Mouse (Mus musculus) Patski (cell line): ENCODE measurements around the gene Csf1. TPM values are rescaled to one million over a fixed set of nuclear protein-coding genes. Genes with fewer than 3 reads are reported as not detected.
A peak's percentile ranks its signal among the peaks of the same experiment; 100 is the strongest.

Experiments used
- ATAC-seq: fragments of 100-300 bp; one replicate; pipeline ENCODE4 v1.8.0; 2021
- CTCF ChIA-PET: fragments of 350-600 bp; sonication (Branson Sonifier 250); formaldehyde crosslinking; loops from one replicate; lab custom pipeline; 2022; ENCODE audit warnings: inconsistent platforms; lab: Charles Lee
- POLR2A ChIA-PET: fragments of 350-600 bp; sonication (Branson Sonifier 250); formaldehyde crosslinking; loops from one replicate; lab custom pipeline; 2022; ENCODE audit warnings: antibody characterized with exemption, inconsistent platforms; lab: Charles Lee
- DNase-seq: peaks from one replicate; pipeline ENCODE4 v3.0.0-alpha.2; 2011; ENCODE audit warnings: low read depth, low spot score
- H3K27me3 ChIP-seq: fragments of 371-371 bp; one replicate; pipeline ENCODE4 v1.5.1; 2021
- CTCF ChIP-seq: fragments of 100-300 bp; IDR thresholded peaks from one replicate; pipeline ENCODE4 v1.5.1; 2021
- in situ Hi-C: fragments of 300-500 bp; cut with MboI; formaldehyde crosslinking; loops from 3 replicates; pipeline ENCODE4 v1.11.1; 2018; ENCODE audit warnings: low pct_unique_long_range_greater_than_20kb, mixed read lengths
- polyA plus RNA-seq: library from polyadenylated mRNA; unstranded; gene quantifications from one replicate; pipeline ENCODE4 v1.2.3, GENCODE M21; 2021

Gene Csf1
- polyA plus RNA-seq, 1 experiment from 2014 or later, result 414 TPM

DNA sequence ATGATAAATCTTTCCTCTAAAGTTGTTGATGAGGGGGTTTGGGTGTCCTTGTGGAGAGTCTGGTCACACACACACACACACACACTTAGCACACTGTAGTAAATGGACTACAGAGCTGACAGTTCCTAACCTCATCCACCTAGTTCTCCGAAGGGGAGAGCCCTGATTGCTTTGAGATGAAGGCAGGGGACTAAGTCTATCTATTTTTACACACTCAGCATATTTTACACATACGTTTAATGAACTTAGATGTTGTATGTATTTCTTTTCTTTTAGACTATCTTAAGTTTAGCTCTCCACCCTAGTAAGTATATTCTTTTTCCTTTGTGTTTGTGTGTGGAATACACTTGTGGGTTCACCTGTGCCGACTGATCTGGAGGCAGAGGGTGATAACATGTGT lies 34.6 kb upstream of the Csf1 start:
- ChIA-PET POLR2A (interaction anchor here (1.4 to 3.6 kb wide), 6 partner anchors 12 to 79 kb away, joined by 3 to 38 read pairs (median 6); partner anchors contain the start of gene Csf1), CTCF (interaction anchor here (0.6 to 3.6 kb wide), 13 partner anchors 13 to 235 kb away, joined by 3 to 11 read pairs (median 4); partner anchors contain the start of gene Csf1)
- in situ Hi-C loops, result loop anchor here (5.0 kb wide), 1 partner anchor 67 kb away; no protein-coding TSS in a partner anchor
- no peaks in the 10 kb centered on the region for H3K27me3 ChIP-seq
- DNase-seq, result no peak
- no peak for TF ChIP-seq CTCF
- ATAC-seq, result no peak

DNA sequence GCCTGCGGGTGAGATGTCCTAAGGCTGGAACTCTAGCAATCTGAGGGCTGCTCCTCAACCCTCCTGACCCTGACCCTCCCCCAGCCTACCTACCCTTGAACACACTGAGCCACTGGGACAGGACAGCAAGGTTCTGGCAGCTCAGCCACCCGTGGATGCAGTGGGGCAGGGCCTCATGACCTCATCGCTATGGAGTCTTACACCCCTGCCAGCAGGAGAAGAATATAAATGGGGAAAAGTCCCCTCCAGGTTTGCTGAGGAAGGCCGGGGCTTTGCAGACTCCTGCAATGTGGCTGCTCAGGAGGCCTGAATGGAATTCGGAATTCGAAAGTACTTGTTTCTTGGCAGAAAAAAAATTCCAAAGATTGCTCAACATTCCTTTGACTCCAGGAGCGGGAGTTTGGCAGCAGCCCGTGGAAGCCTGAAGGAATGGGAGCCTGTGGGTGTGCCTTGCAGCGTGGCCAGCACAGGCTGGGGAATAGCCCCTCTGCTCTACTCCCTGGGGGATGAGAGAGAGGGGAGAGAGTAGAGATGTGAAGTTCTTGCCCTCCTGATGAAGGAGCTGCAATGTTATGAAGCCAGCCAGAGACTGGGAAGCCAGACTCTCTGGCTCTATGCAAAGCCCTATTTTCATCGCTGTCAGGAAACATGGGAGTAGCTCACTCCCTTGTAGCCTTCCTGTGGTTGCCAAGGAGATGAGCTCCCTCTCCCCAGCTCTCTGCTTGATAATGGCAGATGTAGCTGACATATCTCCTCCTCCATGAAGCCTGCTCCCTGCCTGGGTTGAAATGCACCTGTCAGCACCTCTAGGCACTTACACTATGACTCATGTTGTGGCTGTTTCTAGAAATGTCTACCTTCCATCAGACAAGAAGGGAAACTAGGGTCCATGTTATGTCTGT lies 33.3 kb upstream of the Csf1 start:
- DNase-seq, result peak; percentile 97
- in situ Hi-C loops, result no loop called here
- no peak for TF ChIP-seq CTCF
- ATAC-seq, result peak; percentile 90
- CTCF ChIA-PET, result interaction anchor here (0.7 to 3.6 kb wide), 17 partner anchors 11 to 96 kb away, joined by 3 to 11 read pairs (median 3); partner anchors contain the start of gene Csf1
- H3K27me3 ChIP-seq, result no peaks in the 10 kb centered on the region
- POLR2A ChIA-PET, result interaction anchor here (0.5 to 3.6 kb wide), 10 partner anchors 10 to 561 kb away, joined by 3 to 38 read pairs (median 4); partner anchors contain the start of gene Csf1

DNA sequence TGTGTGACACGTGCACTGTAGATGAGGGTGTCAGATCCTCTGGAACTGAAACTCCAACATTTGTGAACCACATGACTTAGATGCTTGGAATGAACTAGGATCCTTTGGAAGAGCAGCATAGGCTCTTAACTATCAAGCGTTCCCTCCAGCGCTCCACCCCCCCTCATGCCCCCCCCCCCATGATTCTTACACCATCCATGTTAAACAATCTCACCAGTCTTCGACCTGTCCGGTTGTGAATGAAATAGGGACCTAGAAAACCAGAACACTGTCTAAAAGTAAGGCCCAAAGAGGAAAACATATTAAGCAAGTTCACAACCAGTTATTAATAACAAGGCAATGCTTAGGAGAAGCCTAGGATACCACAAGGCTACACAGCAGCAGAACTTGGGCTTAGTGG lies 32.5 kb upstream of the Csf1 start:
- DNase-seq (no peak), ATAC-seq (no peak)
- TF ChIP-seq CTCF, result no peak
- POLR2A ChIA-PET, result interaction anchor here (0.5 to 3.6 kb wide), 6 partner anchors 14 to 560 kb away, joined by 3 to 38 read pairs (median 4); partner anchors contain the start of gene Csf1
- CTCF ChIA-PET, result interaction anchor here (1.0 to 3.6 kb wide), 7 partner anchors 9 to 50 kb away, joined by 3 to 11 read pairs (median 3); partner anchors contain the start of gene Csf1
- H3K27me3 ChIP-seq, result no peaks in the 10 kb centered on the region
- in situ Hi-C loops, result no loop called here

DNA sequence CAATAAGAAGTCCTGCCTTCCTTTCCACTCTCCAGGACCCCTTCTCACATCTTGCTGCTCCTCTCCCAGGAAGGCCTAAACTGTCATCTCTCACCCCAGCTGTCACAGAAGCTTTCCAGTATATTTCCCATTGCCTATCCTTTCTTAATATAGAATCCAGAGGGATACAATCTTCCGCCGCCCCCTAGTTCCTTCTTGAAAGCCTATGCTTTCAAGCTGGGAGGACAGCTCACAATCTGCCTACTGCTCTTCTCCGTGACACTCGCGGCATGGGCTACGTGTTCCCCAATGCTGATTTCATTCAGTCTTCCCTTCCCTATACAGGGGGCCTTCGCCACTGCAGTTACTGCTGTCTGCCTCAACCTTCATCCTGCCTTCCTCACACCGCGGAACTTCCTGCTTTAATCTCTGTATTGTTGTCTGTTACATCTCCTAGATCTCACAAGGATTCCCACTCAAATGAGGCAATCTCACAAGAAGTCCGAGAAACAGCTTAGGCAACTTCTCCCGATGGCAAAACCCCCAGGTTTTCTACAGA lies 30.6 kb upstream of the Csf1 start:
- in situ Hi-C loops, result no loop called here
- CTCF ChIA-PET, result interaction anchor here (0.8 to 2.2 kb wide), 6 partner anchors 11 to 76 kb away, joined by 3 to 7 read pairs (median 4); partner anchors contain the start of gene Csf1

DNA sequence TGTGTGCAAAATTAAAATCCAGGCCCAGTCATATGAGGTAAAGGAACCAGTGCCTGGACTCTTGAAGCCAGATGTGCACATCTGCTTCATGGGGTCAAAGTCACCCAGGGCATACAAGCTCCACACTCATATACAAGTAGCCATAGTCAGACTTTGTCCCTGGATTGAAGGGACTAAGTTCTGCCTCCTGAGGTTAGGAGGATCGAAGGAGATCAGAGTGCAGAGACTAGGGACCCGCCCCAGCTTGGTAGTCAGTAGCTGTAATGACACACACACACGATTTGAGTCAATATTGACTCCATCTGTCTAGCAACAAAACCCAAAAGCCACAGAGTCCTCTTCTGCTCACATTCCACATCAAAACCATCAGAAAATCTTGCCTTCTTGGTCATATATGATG lies 30.0 kb upstream of the Csf1 start:
- TF ChIP-seq CTCF, result no peak
- ChIA-PET CTCF (interaction anchor here (0.8 to 2.2 kb wide), 5 partner anchors 14 to 93 kb away, joined by 3 to 7 read pairs (median 4); partner anchors contain the start of genes Ahcyl1 and Csf1), POLR2A (interaction anchor here (0.6 to 1.0 kb wide), 2 partner anchors 30 to 70 kb away, joined by 3 to 5 read pairs; partner anchors contain the start of gene Csf1)
- DNase-seq (no peak), ATAC-seq (no peak)
- in situ Hi-C loops, result no loop called here
- H3K27me3 ChIP-seq, result no peaks in the 10 kb centered on the region

More for the DNA sequence above, 30.6 kb upstream of the Csf1 start:
- DNase-seq, result no peak
- no peak for ATAC-seq
- H3K27me3 ChIP-seq, result no peaks in the 10 kb centered on the region
- no peak for TF ChIP-seq CTCF
- POLR2A ChIA-PET, result interaction anchor here (1.0 kb wide), 1 partner anchor 31 kb away, joined by 3 read pairs; the partner anchor contains the start of gene Csf1

DNA sequence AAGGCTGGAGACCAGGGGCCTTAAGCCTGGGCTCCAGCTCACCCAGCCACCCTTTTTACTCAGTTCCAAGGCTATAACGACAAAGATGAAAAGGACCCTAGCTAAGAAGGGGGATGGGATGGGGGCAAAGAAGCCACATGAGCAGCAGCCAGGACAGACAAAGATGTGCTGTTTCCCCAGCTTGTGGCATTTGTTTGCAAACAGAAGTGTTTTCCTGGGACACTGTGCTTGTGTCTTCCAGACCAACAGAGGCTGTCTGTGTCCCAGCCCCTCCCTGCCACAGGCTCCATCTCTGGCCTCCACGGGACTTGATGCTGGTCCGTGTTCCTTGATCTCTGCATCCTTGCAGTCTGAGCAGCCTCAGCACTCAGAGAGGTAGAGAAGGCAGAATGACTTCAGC lies 28.6 kb upstream of the Csf1 start:
- no peak for TF ChIP-seq CTCF
- CTCF ChIA-PET, result interaction anchor here (1.3 kb wide), 1 partner anchor 29 kb away, joined by 7 read pairs; the partner anchor contains the start of gene Csf1
- in situ Hi-C loops, result no loop called here
- DNase-seq (no peak), ATAC-seq (no peak)
- POLR2A ChIA-PET, result interaction anchor here (0.7 to 1.1 kb wide), 2 partner anchors 13 to 22 kb away, joined by 4 to 5 read pairs; no protein-coding TSS in a partner anchor
- H3K27me3 ChIP-seq, result no peaks in the 10 kb centered on the region

DNA sequence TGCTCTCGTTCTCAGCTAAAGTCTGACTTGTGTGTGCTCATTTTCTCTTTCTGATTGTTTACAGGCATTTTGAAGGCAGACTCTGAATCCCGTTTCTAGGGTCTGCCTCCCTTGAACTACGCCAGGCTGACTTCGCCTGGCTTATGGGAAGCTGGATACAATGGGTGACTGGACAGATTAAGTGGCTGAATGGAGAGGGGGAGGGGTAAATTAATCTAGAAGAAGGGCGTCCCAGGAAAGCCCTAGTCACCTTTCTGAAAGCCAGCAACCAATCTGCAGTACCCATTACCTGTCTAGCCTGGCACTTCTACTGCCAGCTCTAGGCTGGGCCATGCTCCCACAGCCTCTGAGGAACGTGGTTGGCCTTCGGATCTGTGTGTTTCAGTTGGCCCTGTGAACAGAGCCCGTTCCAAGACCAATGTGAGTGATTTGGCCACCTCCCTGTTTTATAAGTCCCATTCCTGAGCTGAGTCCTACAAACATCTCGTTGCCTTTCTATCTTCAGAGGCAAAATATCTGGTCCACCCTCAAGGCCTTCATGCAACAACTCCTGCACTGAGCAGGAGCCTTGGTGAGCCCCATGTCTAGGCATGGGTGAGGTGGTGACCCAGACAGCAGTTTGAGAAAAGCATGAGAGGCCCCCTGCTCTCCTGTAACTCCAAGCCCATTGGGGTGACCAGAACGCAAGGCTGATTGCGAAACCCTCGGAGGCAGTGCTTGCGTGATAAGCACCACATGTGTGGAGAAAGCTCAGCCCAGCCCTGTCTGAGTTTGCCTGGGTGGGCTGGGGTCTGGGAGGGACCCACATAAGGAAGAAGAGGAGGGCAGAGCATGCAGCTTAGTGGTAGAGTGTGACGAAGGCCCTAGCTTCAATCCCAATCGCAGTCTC lies 27.6 kb upstream of the Csf1 start:
- CTCF ChIA-PET, result interaction anchor here (1.0 to 1.9 kb wide), 6 partner anchors 11 to 76 kb away, joined by 3 to 7 read pairs (median 4); partner anchors contain the start of gene Csf1
- in situ Hi-C loops, result no loop called here
- ATAC-seq, result no peak
- POLR2A ChIA-PET, result interaction anchor here (0.7 to 1.1 kb wide), 3 partner anchors 12 to 33 kb away, joined by 3 to 5 read pairs (median 4); no protein-coding TSS in a partner anchor
- no peak for TF ChIP-seq CTCF
- no peaks in the 10 kb centered on the region for H3K27me3 ChIP-seq
- no peak for DNase-seq

DNA sequence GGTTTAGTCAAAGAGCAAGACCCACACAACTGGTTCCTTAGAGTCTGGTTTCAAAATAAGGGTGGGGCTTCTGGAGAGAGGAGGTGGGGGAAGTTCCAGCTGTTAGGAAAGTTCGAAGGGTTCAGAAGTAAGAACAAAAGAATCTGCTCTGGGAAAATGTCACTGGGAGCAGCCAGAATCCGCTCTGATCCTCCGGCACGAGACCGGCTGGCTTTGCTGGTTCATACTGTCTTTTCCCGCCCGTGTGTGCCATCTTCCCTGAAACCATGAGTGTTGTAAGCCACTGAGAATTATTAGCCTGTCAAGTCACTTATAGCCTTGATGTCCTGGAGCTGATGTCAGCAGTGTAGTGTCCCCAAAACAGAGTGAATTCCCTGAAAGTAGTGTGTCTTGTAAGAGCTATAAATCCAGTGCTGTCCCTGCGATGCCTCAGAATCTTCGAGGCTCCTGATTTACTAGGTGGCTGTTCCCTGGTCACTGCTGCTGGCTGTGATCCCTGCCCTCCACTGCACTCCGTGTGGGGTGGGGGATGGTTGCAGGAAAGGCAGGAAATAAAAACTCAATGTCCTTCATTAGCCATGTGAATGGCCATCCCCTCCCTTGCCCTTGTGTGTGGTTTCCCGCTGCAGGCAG lies 26.8 kb upstream of the Csf1 start:
- no peak for TF ChIP-seq CTCF
- in situ Hi-C loops, result no loop called here
- DNase-seq (no peak), ATAC-seq (no peak)
- CTCF ChIA-PET, result interaction anchor here (1.0 to 1.9 kb wide), 5 partner anchors 11 to 77 kb away, joined by 3 to 6 read pairs (median 4); no protein-coding TSS in a partner anchor
- no peaks in the 10 kb centered on the region for H3K27me3 ChIP-seq
- POLR2A ChIA-PET, result interaction anchor here (0.9 kb wide), 1 partner anchor 33 kb away, joined by 3 read pairs; no protein-coding TSS in a partner anchor
